Mouse (Mus musculus): ENCODE measurements around the gene Rae1.

DNA sequence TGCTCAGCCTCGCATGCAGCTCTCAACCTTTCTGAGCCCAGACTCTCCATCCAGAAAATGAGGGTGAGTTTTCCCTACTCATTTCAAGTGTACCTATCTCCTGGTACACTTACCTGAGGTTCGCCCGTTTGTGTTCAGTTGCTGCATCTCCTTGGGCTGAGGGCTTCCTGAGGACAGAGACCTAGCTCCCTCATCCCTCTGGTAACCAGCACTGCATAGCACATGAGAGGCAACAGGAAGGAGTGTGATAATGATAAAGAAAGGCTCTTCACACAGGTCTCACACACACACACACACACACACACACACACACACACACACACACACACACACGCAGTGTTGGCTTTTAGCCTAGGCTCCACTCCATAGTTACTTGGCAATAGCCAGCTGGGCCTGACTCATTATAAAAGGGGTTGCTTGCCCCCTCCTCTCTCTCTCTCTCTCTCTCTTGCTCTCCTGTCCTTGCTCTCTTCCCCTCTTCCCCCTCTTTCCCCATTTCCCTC is 21.7 kb upstream of the Rae1 start:
- TF ChIP-seq ZC3H11A (IDR thresholded peaks at IDR 0.05; ENCODE audit: borderline replicate concordance, low read depth, low read length) (no peak), ZNF384 (IDR thresholded peaks at IDR 0.05; ENCODE audit: low read depth, low read length) (no peak), HCFC1 (IDR thresholded peaks at IDR 0.05; ENCODE audit: borderline replicate concordance, insufficient read depth, low read length) (no peak), CHD2 (IDR thresholded peaks at IDR 0.05; ENCODE audit: low read depth, low read length) (no peak)
